In genomic region chr10:80144864-80145838, GRCm38 (mm10) we compare ENCODE assay signal across 8 mouse cellular contexts. TPM values are rescaled to one million over a fixed set of nuclear protein-coding genes. Genes with fewer than 3 reads are reported as not detected.
A peak's percentile ranks its signal among the peaks of the same experiment; 100 is the strongest.
DNase-seq lines count a peak whose midpoint lies in the region; ATAC-seq and TF ChIP-seq lines count a peak whose summit lies in the region.

No protein-coding gene starts in this region.

- no peak for ATAC-seq in neural tube, embryonic 11.5 days (ENCODE audit: insufficient read depth, low FRiP score, low TSS enrichment)

- TF ChIP-seq CTCF in liver, adult 2 months (IDR thresholded peaks at IDR 0.05; ENCODE audit: low read depth, low read length) = peak; percentile 90

- peak; percentile 53 for DNase-seq in ovary, postnatal 10 days (ENCODE audit: low spot score)
- DNase-seq in ovary, postnatal 14 days (ENCODE audit: low spot score) = no peak
- DNase-seq in cerebellum, postnatal 14 days = peak; percentile 86 to 92
- peak; percentile 83 to 89 for DNase-seq in heart, adult 18-20 months
- peak; percentile 79 for DNase-seq in kidney, adult 18-20 months
- DNase-seq in liver, adult 2 months (ENCODE audit: extremely low read depth, low read depth, low spot score) = peak; percentile 37
- peak; percentile 80 for DNase-seq in neural tube, embryonic 11.5 days (ENCODE audit: low spot score)
- DNase-seq in thymus, postnatal 14 days = peak; percentile 83

- peaks cover 3% of the 10 kb centered on the region; the same call in 1 of the 2 replicates for H3K36me3 ChIP-seq in liver, adult 2 months (ENCODE audit: control insufficient read depth, insufficient read depth, low read length)
- H3K36me3 ChIP-seq in neural tube, embryonic 11.5 days (ENCODE audit: control insufficient read depth, insufficient read depth, low read length) = peaks cover 11% of the 10 kb centered on the region

- TF ChIP-seq POLR2A in liver, adult 2 months (IDR thresholded peaks at IDR 0.05; ENCODE audit: extremely low read depth, insufficient read depth, low read length) = no peak

- no peak overlapping the region for H3K9ac ChIP-seq in liver, adult 2 months (ENCODE audit: low read depth, low read length)
- no peak overlapping the region; the same call in 1 of the 2 replicates for H3K9ac ChIP-seq in neural tube, embryonic 11.5 days (ENCODE audit: low read length)

- peaks cover 26% of the 10 kb centered on the region for H3K4me1 ChIP-seq in liver, adult 2 months (ENCODE audit: control insufficient read depth, insufficient read depth, low read length)
- peaks cover 23% of the 10 kb centered on the region for H3K4me1 ChIP-seq in neural tube, embryonic 11.5 days (ENCODE audit: control insufficient read depth, insufficient read depth, low read length)

- no peaks in the 10 kb centered on the region for H3K27me3 ChIP-seq in liver, adult 2 months (ENCODE audit: control insufficient read depth, insufficient read depth, low read length)
- no peaks in the 10 kb centered on the region for H3K27me3 ChIP-seq in neural tube, embryonic 11.5 days (ENCODE audit: control insufficient read depth, insufficient read depth, low read length)

- H3K79me2 ChIP-seq in liver, adult 2 months (ENCODE audit: control insufficient read depth, insufficient read depth, low read length) = peaks cover 26% of the 10 kb centered on the region

- WGBS in liver, adult 2 months = 74% methylated on average over 20 of the region's 20 CpGs
- WGBS in neural tube, embryonic 11.5 days = 78% methylated on average over 20 of the region's 20 CpGs

- H3K9me3 ChIP-seq in neural tube, embryonic 11.5 days (ENCODE audit: control insufficient read depth, low read length) = no peaks in the 10 kb centered on the region

- H3K4me2 ChIP-seq in neural tube, embryonic 11.5 days (ENCODE audit: low read depth) = 0 out of 2 replicates have a peak overlapping the region, but pooled peaks have one; percentile 3

- H3K27ac ChIP-seq in liver, adult 2 months (replicated peaks; ENCODE audit: insufficient read depth, low read depth, low read length) = no peak overlapping the region; the same call in 1 of the 2 replicates
- 0 out of 2 replicates have a peak overlapping the region, but pooled peaks have one; percentile 34 for H3K27ac ChIP-seq in neural tube, embryonic 11.5 days (ENCODE audit: low read depth, low read length)

- H3K4me3 ChIP-seq in liver, adult 2 months (ENCODE audit: insufficient read depth, low read depth, low read length) = no peak overlapping the region
- H3K4me3 ChIP-seq in neural tube, embryonic 11.5 days (ENCODE audit: low read depth, low read length) = peak overlapping the region; percentile 8; the same call in 1 of the 2 replicates

RNA-seq across cellular contexts. Expression of gene Midn, which starts 2.9 kb away (rescaled TPM):
- total RNA-seq in heart, adult 18-20 months (2021) = 100 to 1,000 TPM; 117 to 125 TPM
- total RNA-seq in liver, adult 2 months (2014; rRNA removed) = 6.9 and 11.6 TPM in 2 replicates
- 27.4 and 38.8 TPM in 2 replicates for polyA plus RNA-seq in liver, adult 2 months (2012; rRNA removed)
- polyA plus RNA-seq in neural tube, embryonic 11.5 days (2014; fragmentation: Nextera tagmentation; extraction: Ambion mirVana) = 70.0 and 78.2 TPM in 2 replicates

RNA-seq across cellular contexts. Expression of gene Cbarp, which starts 4.5 kb away (rescaled TPM):
- total RNA-seq in heart, adult 18-20 months (2021) = 1 to 10 TPM; 2.7 to 3.1 TPM
- 0.47 and 0.55 TPM in 2 replicates for total RNA-seq in liver, adult 2 months (2014; rRNA removed)
- 1.2 TPM in 2 replicates for polyA plus RNA-seq in liver, adult 2 months (2012; rRNA removed)
- polyA plus RNA-seq in neural tube, embryonic 11.5 days (2014; fragmentation: Nextera tagmentation; extraction: Ambion mirVana) = 11.1 and 11.3 TPM in 2 replicates

RNA-seq across cellular contexts. Expression of gene Atp5d, which starts 6.7 kb away (rescaled TPM):
- 1,000 to 10,000 TPM; 1,096 to 1,108 TPM for total RNA-seq in heart, adult 18-20 months (2021)
- 144 and 218 TPM in 2 replicates for total RNA-seq in liver, adult 2 months (2014; rRNA removed)
- polyA plus RNA-seq in liver, adult 2 months (2012; rRNA removed) = 1,387 and 1,558 TPM in 2 replicates
- polyA plus RNA-seq in neural tube, embryonic 11.5 days (2014; fragmentation: Nextera tagmentation; extraction: Ambion mirVana) = 376 and 386 TPM in 2 replicates

RNA-seq across cellular contexts. Expression of gene Cirbp, which starts 20.6 kb away (rescaled TPM):
- 10 to 100 TPM; 46.3 to 54.9 TPM for total RNA-seq in heart, adult 18-20 months (2021)
- 19.5 and 25.9 TPM in 2 replicates for total RNA-seq in liver, adult 2 months (2014; rRNA removed)
- 31.8 and 37.0 TPM in 2 replicates for polyA plus RNA-seq in liver, adult 2 months (2012; rRNA removed)
- 84.0 and 85.1 TPM in 2 replicates for polyA plus RNA-seq in neural tube, embryonic 11.5 days (2014; fragmentation: Nextera tagmentation; extraction: Ambion mirVana)

RNA-seq across cellular contexts. Expression of gene 1600002K03Rik, which starts 27.6 kb away (rescaled TPM):
- 1 to 10 TPM; 4.2 to 5.7 TPM for total RNA-seq in heart, adult 18-20 months (2021)
- total RNA-seq in liver, adult 2 months (2014; rRNA removed) = 5.1 and 7.7 TPM in 2 replicates
- 10.0 and 10.4 TPM in 2 replicates for polyA plus RNA-seq in liver, adult 2 months (2012; rRNA removed)
- 8.8 and 10.8 TPM in 2 replicates for polyA plus RNA-seq in neural tube, embryonic 11.5 days (2014; fragmentation: Nextera tagmentation; extraction: Ambion mirVana)
